Mouse (Mus musculus) 416B (cell line): ENCODE measurements at regions not wholly inside any gene's neighbourhood (a gene's known extent, or its start where the extent isn't known, plus 50 kb on each side); places are given as distances from the start of the nearest gene placed in this dataset.
A peak's percentile ranks its signal among the peaks of the same experiment; 100 is the strongest.

Source experiments
- DNase-seq: peaks from one replicate; pipeline ENCODE4 v3.0.0; 2011; ENCODE audit warnings: low read depth

GRCm38 (mm10) chr2:57611599-57611998 is 374.2 kb downstream of the Gpd2 start:
- peak; percentile 21 for DNase-seq

DNA sequence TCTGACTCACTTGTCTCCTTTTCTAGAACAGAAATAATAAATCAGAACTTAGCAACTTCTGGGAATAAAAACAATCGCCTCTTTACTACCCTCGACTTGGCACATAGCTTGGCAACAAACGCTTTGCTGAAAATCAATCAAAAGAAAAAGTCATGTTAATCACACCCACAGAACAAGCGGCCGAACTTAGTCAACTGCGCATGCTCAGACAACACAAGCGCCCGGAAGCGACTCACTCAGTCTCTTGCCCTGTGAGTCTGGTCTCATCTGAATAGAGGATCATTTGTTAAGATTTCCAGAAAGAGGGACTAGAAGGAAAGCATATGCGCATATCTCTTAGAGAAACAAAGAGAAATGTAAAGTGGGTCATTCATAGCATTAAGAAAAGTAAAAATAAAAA is 375.8 kb downstream of the Gpd2 start:
- no peak for DNase-seq

- DNase-seq, result no peak
These were observed 377.2 kb downstream of the Gpd2 start for GRCm38 (mm10) chr2:57614587-57614991.

GRCm38 (mm10) chr2:57616525-57617225 is 379.2 kb downstream of the Gpd2 start:
- no peak for DNase-seq

DNA sequence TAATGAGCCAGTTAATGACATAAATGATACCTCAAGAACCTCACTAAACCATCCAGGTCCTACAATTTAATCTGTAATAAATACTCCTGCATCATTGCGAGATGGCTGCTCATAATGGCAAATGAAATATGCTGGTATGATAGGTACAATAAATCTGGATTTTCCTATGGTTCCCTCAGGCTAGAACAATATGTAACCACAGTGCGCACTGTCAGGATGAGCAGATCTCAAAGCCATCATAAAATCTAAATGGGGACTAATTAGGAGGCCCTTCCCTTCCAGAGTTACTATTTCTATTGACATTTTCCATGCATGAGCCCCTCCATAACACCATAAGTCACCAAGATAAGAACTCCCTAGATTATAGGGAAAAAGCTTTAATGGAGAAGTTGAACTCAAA is 379.8 kb downstream of the Gpd2 start:
- no peak for DNase-seq

- DNase-seq, result no peak
These were observed 353.6 kb upstream of the Galnt5 start for GRCm38 (mm10) chr2:57644117-57644516.

DNA sequence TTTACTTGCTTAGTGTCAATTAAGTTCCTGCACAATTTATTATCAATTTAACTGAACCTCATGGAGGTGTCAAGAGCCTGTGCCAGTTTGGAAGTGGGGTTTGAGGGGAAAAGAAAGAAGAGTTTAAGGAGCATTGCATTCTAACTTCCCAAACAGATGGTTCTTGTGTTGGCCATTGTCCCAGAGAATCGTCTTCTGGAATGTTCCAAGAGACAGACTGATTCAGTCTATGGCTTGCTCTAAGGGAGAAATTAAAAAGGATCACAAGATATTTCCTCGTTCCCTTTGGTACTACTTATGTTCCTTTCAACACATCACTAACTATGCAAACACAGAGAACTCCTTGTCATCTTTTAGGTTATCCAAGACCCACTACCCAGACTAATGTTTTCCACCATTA is 353.1 kb upstream of the Galnt5 start:
- no peak for DNase-seq

DNA sequence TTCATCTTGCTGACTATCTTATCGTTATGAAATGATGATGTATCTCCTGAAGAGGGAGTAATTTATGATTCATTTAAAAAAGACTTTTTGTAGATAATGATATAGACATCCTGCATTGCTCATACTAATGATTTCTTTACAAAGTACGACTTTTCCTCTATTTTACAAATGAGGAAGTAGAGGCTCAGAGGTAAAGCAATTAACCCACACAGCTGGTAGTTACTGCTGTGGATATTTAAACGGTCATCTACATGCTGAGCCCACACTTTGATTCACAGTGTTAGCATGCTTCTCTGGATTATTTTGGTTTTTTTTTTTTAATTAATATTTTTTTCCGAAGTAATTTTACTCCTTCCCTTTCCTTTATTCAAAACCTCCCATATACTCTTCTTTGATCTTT is 348.7 kb upstream of the Galnt5 start:
- DNase-seq, result peak; percentile 33

- no peak for DNase-seq
These were observed 340.3 kb upstream of the Galnt5 start for GRCm38 (mm10) chr2:57657409-57657808.

- DNase-seq, result peak; percentile 83
These were observed 335.8 kb upstream of the Galnt5 start for GRCm38 (mm10) chr2:57661838-57662237.

DNA sequence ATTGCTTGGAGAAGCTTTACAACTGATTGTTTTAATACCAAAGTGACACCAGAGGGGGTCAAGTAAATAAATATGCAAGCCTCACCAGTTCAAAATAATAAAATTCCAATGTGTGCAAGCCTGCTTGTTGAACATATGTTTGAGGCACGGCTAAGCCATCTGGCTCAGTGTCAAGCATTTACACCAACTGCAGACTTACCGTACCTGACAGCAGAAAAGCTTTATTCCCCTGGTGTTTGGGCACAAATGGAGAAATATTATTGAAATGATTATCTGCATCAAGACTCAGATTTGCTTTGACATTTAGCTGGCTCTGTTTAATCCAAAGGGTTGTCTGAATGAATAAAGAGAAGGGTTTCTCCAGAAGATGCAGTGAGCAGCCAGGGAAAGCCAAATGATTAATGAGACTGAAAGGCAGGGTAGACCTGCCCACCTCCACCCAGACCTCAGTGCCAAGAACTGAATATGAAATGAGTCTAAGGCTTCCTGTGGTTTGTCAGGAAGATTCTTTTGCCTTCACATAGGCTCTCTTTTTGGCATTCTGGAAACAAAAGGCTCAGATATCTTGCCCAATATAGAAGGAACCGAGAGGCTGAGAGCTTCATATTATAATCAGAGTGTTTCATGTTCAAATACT is 325.6 kb upstream of the Galnt5 start:
- DNase-seq, result peak; percentile 15

DNA sequence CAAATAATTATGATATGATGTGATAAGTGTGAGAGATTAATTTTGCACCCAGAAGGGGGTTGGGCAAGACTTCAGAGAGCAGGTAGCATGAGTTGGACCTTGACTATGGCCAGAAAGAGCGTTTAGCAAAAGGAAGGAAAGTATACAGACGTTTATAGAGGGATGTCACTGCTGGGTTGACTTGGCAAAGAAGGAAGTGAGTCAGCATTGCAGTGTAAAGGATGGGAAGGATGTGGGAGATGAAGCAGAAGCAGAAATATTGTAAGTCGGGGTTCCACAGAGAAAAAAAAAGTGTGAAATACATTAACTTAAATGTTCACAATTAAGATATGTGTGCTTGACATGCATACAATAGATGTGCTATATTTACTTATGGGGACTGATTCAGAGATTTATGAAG is 307.8 kb upstream of the Galnt5 start:
- DNase-seq, result peak; percentile 86

DNA sequence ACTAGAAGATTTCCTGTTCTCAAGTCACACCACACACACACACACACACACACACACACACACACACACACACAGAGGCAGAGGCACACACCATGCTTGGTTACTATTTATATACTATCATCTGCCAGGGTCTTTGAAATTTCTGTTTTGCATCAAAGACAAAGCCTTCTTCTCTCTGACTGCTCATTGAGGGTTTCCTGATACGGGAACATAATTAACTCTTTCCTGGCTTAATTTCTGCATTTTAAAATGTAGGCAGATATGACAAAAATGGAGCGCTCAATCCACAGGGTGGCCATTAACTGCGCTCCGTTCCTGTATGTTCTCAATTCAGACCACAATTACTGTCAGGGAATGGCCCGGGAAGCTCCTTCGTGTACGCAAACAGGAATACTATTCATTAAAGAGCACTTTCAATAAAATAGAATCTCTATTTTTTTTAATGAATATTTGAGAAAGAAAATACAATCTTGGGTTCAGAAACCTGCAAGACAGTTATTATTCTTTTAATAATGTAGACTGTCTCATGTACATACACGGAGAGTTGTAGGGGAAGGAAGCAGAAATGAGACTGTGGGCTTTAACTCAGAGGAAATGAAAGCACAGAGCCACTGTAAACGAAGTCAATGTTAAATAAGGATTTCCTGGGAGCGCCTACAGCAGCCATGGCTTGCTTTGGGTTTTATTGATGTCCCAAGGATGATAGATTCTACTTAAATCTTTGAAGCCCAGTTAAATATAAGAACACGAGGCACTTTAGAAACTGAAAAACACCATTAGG is 300.5 kb upstream of the Galnt5 start:
- peak; percentile 64 for DNase-seq

- peak; percentile 87 for DNase-seq
These were observed 299.0 kb upstream of the Galnt5 start for GRCm38 (mm10) chr2:57698659-57699061.

- no peak for DNase-seq
These were observed 298.5 kb upstream of the Galnt5 start for GRCm38 (mm10) chr2:57699226-57699625.

DNA sequence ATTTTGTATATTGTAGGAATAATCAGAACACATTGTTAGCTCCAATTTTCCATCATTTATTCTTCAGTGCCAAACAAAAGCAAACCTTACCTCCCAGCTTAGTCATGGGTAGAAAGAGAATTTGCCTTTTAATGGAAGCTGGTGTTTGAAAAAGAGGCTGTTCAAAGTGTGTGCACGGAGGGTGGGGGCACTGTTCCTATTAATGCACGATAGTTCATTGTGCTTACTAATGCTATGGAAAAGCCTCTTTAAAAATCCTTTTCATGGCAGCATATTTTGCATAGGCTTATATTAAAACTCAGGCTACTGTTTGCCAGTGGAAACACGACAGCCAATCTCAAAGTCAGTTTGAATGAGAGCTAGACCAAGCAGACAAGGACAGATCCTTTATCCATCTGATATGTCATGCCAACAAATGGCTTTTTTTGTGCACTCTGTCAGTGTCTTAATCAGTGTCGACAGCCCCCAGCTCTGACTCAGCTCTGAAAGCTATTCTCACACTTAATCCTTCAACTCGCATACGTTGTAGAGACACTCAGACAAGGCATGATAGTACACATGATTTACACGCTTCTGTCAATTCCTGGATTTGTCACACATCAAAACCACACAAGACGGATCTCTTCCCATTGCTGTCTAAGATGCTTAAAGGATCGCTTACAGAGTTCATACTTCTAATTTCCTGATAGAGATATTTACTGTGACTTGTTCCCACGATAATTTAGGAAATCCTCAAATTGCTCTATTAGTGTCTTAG is 280.8 kb upstream of the Galnt5 start:
- DNase-seq, result no peak
